Mouse (Mus musculus): Measurements from ENCODE around the gene Sap30bp. TPM values are rescaled to one million over a fixed set of nuclear protein-coding genes. Genes with fewer than 3 reads are reported as not detected.
A peak's percentile ranks its signal among the peaks of the same experiment; 100 is the strongest.

Gene Sap30bp
- polyA plus RNA-seq, 1 experiment from 2014 or later: 52.2 TPM

GRCm38 (mm10) chr11:115916579-115916978 is 16.5 kb upstream of the Sap30bp start:
- H3K27ac ChIP-seq: no peak overlapping the region
- peaks cover 68% of the 10 kb centered on the region for H3K36me3 ChIP-seq (replicated peaks)
- no peaks in the 10 kb centered on the region for H3K4me1 ChIP-seq
- H3K27me3 ChIP-seq (ENCODE audit: poor library complexity, severe bottlenecking): no peaks in the 10 kb centered on the region
- no peak for DNase-seq (ENCODE audit: extremely low spot score, low spot score)
- 86% methylated on average over 4 of the region's 4 CpGs for WGBS
- no peak overlapping the region for H3K4me3 ChIP-seq
- no peaks in the 10 kb centered on the region for H3K9me3 ChIP-seq

- 90% methylated on average over 5 of the region's 5 CpGs for WGBS
- DNase-seq (ENCODE audit: extremely low spot score, low spot score): no peak
- Histone ChIP-seq H3K27me3 (ENCODE audit: poor library complexity, severe bottlenecking) (no peaks in the 10 kb centered on the region), H3K27ac (no peak overlapping the region), H3K36me3 (replicated peaks) (peaks cover 68% of the 10 kb centered on the region), H3K4me3 (no peak overlapping the region), H3K4me1 (no peaks in the 10 kb centered on the region), H3K9me3 (no peaks in the 10 kb centered on the region)
These were observed 14.4 kb upstream of the Sap30bp start for GRCm38 (mm10) chr11:115918637-115919036.

- no peak overlapping the region for H3K27ac ChIP-seq
- no peak for DNase-seq (ENCODE audit: extremely low spot score, low spot score)
- H3K4me1 ChIP-seq: no peaks in the 10 kb centered on the region
- no peaks in the 10 kb centered on the region for H3K9me3 ChIP-seq
- 93% methylated on average over 5 of the region's 5 CpGs for WGBS
- no peak overlapping the region for H3K4me3 ChIP-seq
- no peaks in the 10 kb centered on the region for H3K27me3 ChIP-seq (ENCODE audit: poor library complexity, severe bottlenecking)
- H3K36me3 ChIP-seq (replicated peaks): peaks cover 72% of the 10 kb centered on the region
These were observed 14.0 kb upstream of the Sap30bp start for GRCm38 (mm10) chr11:115919073-115919472.

- H3K4me1 ChIP-seq: no peaks in the 10 kb centered on the region
- WGBS: 60% methylated on average over 6 of the region's 6 CpGs
- H3K27me3 ChIP-seq (ENCODE audit: poor library complexity, severe bottlenecking): no peaks in the 10 kb centered on the region
- no peak overlapping the region for H3K27ac ChIP-seq
- H3K9me3 ChIP-seq: no peaks in the 10 kb centered on the region
- H3K4me3 ChIP-seq: no peak overlapping the region
- DNase-seq (ENCODE audit: extremely low spot score, low spot score): no peak
- peaks cover 75% of the 10 kb centered on the region for H3K36me3 ChIP-seq (replicated peaks)
These were observed 12.8 kb upstream of the Sap30bp start for GRCm38 (mm10) chr11:115920110-115920818.

- H3K4me3 ChIP-seq: no peak overlapping the region
- H3K27ac ChIP-seq: no peak overlapping the region
- DNase-seq (ENCODE audit: extremely low spot score, low spot score): no peak
- WGBS: 92% methylated on average over 1 of the region's 1 CpGs
- H3K4me1 ChIP-seq: no peaks in the 10 kb centered on the region
- peaks cover 71% of the 10 kb centered on the region for H3K36me3 ChIP-seq (replicated peaks)
- H3K27me3 ChIP-seq (ENCODE audit: poor library complexity, severe bottlenecking): no peaks in the 10 kb centered on the region
- no peaks in the 10 kb centered on the region for H3K9me3 ChIP-seq
These were observed 11.1 kb upstream of the Sap30bp start for GRCm38 (mm10) chr11:115921986-115922385.

- H3K27ac ChIP-seq: no peak overlapping the region
- H3K36me3 ChIP-seq (replicated peaks): peaks cover 48% of the 10 kb centered on the region
- 93% methylated on average over 8 of the region's 8 CpGs for WGBS
- no peaks in the 10 kb centered on the region for H3K9me3 ChIP-seq
- H3K27me3 ChIP-seq (ENCODE audit: poor library complexity, severe bottlenecking): no peaks in the 10 kb centered on the region
- no peak for DNase-seq (ENCODE audit: extremely low spot score, low spot score)
- no peak overlapping the region for H3K4me3 ChIP-seq
- peaks cover 14% of the 10 kb centered on the region for H3K4me1 ChIP-seq
These were observed 4.1 kb upstream of the Sap30bp start for GRCm38 (mm10) chr11:115929031-115929430.

- H3K27ac ChIP-seq: no peak overlapping the region
- DNase-seq (ENCODE audit: extremely low spot score, low spot score): no peak
- no peaks in the 10 kb centered on the region for H3K9me3 ChIP-seq
- H3K4me1 ChIP-seq: peaks cover 22% of the 10 kb centered on the region
- 81% methylated on average over 3 of the region's 3 CpGs for WGBS
- no peaks in the 10 kb centered on the region for H3K27me3 ChIP-seq (ENCODE audit: poor library complexity, severe bottlenecking)
- H3K4me3 ChIP-seq: no peak overlapping the region
- H3K36me3 ChIP-seq (replicated peaks): peaks cover 43% of the 10 kb centered on the region
These were observed 3.3 kb upstream of the Sap30bp start for GRCm38 (mm10) chr11:115929818-115930217.

GRCm38 (mm10) chr11:115931235-115931634 is 1.8 kb upstream of the Sap30bp start:
- H3K9me3 ChIP-seq: no peaks in the 10 kb centered on the region
- no peaks in the 10 kb centered on the region for H3K27me3 ChIP-seq (ENCODE audit: poor library complexity, severe bottlenecking)
- DNase-seq (ENCODE audit: extremely low spot score, low spot score): no peak
- H3K27ac ChIP-seq: no peak overlapping the region
- H3K36me3 ChIP-seq (replicated peaks): peaks cover 46% of the 10 kb centered on the region
- peaks cover 28% of the 10 kb centered on the region for H3K4me1 ChIP-seq
- WGBS: 77% methylated on average over 3 of the region's 3 CpGs
- H3K4me3 ChIP-seq: no peak overlapping the region

GRCm38 (mm10) chr11:115933747-115934110 is 647 bp downstream of the Sap30bp start:
- 2% methylated on average over 16 of the region's 16 CpGs for WGBS
- Histone ChIP-seq H3K4me3 (peak overlapping the region; percentile 97), H3K9me3 (no peaks in the 10 kb centered on the region), H3K27ac (peak overlapping the region; percentile 86), H3K4me1 (peaks cover 28% of the 10 kb centered on the region), H3K36me3 (replicated peaks) (peaks cover 47% of the 10 kb centered on the region), H3K27me3 (ENCODE audit: poor library complexity, severe bottlenecking) (no peaks in the 10 kb centered on the region)
- no peak for DNase-seq (ENCODE audit: extremely low spot score, low spot score)

- peaks cover 98% of the 10 kb centered on the region for H3K36me3 ChIP-seq (replicated peaks)
- H3K27ac ChIP-seq: no peak overlapping the region
- no peaks in the 10 kb centered on the region for H3K27me3 ChIP-seq (ENCODE audit: poor library complexity, severe bottlenecking)
- H3K4me3 ChIP-seq: no peak overlapping the region
- DNase-seq (ENCODE audit: extremely low spot score, low spot score): peak; percentile 41
- WGBS: 43% methylated on average over 6 of the region's 6 CpGs
- peaks cover 6% of the 10 kb centered on the region for H3K4me1 ChIP-seq
- H3K9me3 ChIP-seq: no peaks in the 10 kb centered on the region
These were observed 6.7 kb downstream of the Sap30bp start for GRCm38 (mm10) chr11:115939690-115940329.

GRCm38 (mm10) chr11:115941980-115942379 is 8.9 kb downstream of the Sap30bp start:
- no peak overlapping the region for H3K4me3 ChIP-seq
- no peak overlapping the region for H3K27ac ChIP-seq
- peaks cover 99% of the 10 kb centered on the region for H3K36me3 ChIP-seq (replicated peaks)
- H3K4me1 ChIP-seq: no peaks in the 10 kb centered on the region
- no peak for DNase-seq (ENCODE audit: extremely low spot score, low spot score)
- WGBS: 92% methylated on average over 7 of the region's 7 CpGs
- no peaks in the 10 kb centered on the region for H3K27me3 ChIP-seq (ENCODE audit: poor library complexity, severe bottlenecking)
- H3K9me3 ChIP-seq: no peaks in the 10 kb centered on the region

GRCm38 (mm10) chr11:115945247-115945646 is 12.2 kb downstream of the Sap30bp start:
- Histone ChIP-seq H3K27ac (no peak overlapping the region), H3K4me1 (no peaks in the 10 kb centered on the region), H3K27me3 (ENCODE audit: poor library complexity, severe bottlenecking) (no peaks in the 10 kb centered on the region), H3K4me3 (no peak overlapping the region), H3K36me3 (replicated peaks) (peaks cover 100% of the 10 kb centered on the region), H3K9me3 (no peaks in the 10 kb centered on the region)
- no peak for DNase-seq (ENCODE audit: extremely low spot score, low spot score)
- WGBS: 91% methylated on average over 8 of the region's 8 CpGs

- Histone ChIP-seq H3K27ac (no peak overlapping the region), H3K9me3 (no peaks in the 10 kb centered on the region), H3K4me3 (no peak overlapping the region), H3K36me3 (replicated peaks) (peaks cover 100% of the 10 kb centered on the region), H3K4me1 (no peaks in the 10 kb centered on the region), H3K27me3 (ENCODE audit: poor library complexity, severe bottlenecking) (no peaks in the 10 kb centered on the region)
- no peak for DNase-seq (ENCODE audit: extremely low spot score, low spot score)
- 92% methylated on average over 9 of the region's 9 CpGs for WGBS
These were observed 13.2 kb downstream of the Sap30bp start for GRCm38 (mm10) chr11:115946221-115946828.

Measured in forebrain, embryonic 10.5 days (tissue).